Mouse (Mus musculus) kidney, adult 8-10 months (tissue): Measurements from ENCODE around the gene Sez6l.

Experiments used
- DNase-seq, 2 experiments: peaks; one replicate each; pipeline ENCODE4 v3.0.0; 2022

Gene Sez6l

DNA sequence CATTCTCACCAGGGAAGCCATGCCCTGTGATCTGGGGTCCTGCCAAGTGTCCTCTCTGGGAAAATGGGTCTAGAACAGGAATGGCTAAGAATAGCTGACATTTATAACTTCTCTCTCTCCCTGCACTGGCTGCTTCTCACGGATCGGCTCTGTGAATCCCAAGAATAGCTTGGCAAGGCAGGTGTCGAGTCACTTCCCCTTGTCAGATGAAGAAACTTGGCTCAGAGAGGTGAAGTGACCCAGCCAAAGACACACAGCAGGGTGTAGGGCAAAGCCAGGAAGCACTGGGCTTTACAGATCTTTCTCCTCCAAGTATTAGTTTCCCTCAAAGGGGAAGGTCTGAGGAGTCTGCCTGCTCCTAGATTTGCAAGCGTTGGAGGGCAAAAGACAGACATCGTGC lies 44.1 kb downstream of the Sez6l start:
- DNase-seq = no peak

- DNase-seq = peak in 1 of 2 experiments; percentile 8
Observed at GRCm38 (mm10) chr5:112532210-112532609, 44.8 kb downstream of the Sez6l start.

DNA sequence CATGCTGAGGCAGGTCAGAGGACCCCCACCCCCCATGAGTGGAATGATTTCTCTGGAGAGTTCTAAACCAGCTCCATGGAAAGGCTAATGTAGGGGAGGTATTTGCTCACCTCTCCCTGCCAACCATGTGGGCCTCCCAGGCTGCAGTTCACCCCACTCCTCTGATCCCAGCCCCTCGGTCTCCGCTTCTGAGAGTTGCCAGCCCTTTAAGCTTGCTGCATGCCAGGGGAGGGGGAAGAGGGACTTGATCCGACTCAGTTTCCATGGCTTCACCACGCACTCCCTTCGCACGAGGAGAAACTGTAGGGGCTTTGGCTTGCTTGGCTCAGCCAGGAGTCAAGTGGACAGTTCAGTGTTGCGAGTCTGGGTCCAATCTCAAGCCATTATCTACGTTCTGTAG lies 45.9 kb downstream of the Sez6l start:
- DNase-seq = no peak

GRCm38 (mm10) chr5:112526936-112527335 lies 50.0 kb downstream of the Sez6l start:
- no peak for DNase-seq

GRCm38 (mm10) chr5:112526435-112526834 lies 50.5 kb downstream of the Sez6l start:
- no peak for DNase-seq

- no peak for DNase-seq
Observed at GRCm38 (mm10) chr5:112525980-112526379, 51.0 kb downstream of the Sez6l start.

GRCm38 (mm10) chr5:112525271-112525670 lies 51.7 kb downstream of the Sez6l start:
- DNase-seq = no peak

GRCm38 (mm10) chr5:112523796-112524195 lies 53.2 kb downstream of the Sez6l start:
- DNase-seq = no peak

GRCm38 (mm10) chr5:112523331-112523730 lies 53.7 kb downstream of the Sez6l start:
- DNase-seq = no peak

GRCm38 (mm10) chr5:112521703-112522527 lies 55.1 kb downstream of the Sez6l start:
- no peak for DNase-seq

- DNase-seq = no peak
Observed at GRCm38 (mm10) chr5:112520826-112521702, 55.9 kb downstream of the Sez6l start.

DNA sequence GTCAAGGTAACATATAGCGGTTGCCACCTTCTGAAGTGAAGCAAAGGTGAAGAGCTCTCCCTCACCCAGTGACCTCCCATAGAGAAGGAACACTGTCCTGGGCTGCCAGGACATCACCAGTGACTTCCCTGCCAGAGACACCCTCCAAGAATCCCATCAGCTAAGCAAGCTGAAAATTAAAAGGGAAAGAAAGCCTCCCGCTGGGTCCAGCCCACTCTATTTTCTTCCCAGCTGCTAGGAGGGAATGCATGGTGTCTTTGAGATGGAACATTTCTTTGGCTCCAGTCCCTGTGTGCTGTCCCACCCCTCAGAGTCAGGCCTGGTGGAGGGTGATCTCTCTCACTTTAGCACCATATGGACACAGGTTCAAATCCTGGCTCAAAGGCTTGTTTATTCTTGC lies 58.2 kb downstream of the Sez6l start:
- no peak for DNase-seq

DNA sequence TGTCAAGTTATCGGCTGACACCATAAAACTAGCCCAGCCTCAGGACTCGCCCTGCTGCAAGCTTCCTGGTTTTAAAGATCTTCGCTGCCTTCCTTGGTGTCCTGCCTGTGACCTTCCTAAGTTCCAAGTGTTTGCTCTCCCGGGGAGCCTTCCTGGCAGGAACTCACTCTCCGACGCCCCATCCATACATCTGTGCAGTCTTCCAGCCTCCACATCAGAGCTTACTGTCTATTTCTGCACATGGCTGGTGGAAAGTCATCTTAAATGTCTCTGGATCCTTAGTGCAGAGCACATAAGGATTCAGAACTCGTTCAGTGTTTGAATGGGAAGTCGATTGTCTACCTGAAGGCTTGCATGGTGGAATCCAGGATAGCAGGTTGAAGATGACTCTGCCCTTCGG lies 59.5 kb downstream of the Sez6l start:
- DNase-seq = no peak

GRCm38 (mm10) chr5:112516527-112516926 lies 60.5 kb downstream of the Sez6l start:
- DNase-seq = no peak

DNA sequence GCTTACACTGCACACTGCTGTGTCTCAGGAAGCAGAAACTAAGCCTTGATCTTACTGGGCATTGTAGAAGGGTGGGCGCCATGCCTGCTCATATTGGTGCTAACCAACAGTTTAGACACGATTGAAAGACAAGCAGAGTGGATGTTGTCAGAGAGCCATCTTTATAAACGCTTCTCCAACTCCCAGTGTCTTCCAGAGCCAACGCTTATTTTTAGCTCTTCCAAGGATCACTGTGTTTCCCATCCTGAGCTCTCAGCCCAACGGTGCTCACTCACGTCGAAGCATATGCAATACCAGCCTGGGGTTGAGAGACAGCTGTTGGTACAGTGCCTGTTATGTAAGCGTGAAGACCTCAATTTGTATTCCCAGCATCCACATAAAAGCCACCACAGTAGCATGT lies 66.6 kb downstream of the Sez6l start:
- no peak for DNase-seq

- DNase-seq = no peak
Observed at GRCm38 (mm10) chr5:112509916-112510315, 67.1 kb downstream of the Sez6l start.

DNA sequence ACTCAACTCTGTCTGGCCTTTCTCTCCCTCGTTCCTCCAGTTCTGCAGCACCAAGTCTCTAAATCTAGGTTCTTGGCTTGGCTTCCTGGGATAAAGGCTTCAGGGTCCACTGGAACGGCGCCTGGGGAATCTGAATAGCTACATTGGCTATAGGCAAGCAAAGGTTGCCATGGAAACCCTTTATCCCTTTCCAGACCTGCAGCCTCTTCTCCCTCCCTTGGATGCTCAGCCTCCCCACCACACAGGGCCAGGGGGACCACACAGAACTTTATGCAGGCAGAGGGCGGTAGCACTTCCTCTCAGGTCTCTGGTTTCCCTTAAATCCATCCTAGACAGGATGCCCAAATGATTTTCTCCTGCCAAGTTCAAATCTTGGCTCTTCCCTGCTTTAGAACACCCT lies 71.4 kb downstream of the Sez6l start:
- no peak for DNase-seq

DNA sequence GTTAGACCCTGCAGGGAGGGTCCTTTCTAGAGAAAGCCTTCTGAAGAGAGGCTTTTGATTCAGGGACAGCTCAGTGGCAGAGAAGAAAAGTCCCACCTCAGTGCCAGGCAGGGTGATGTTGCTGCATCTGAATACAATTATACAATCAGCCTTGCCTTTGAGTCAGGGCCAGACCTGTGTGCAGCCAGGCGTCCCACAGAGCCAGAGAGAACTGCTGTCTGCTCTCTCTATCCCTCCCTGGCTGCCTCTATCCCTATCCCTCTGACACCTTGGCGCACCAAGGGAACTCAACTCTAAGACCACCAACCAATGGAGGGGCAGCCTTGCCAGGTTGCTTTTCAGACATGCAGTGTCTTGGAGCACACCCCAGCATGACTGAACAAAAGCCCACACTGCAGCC lies 75.6 kb downstream of the Sez6l start:
- no peak for DNase-seq

DNA sequence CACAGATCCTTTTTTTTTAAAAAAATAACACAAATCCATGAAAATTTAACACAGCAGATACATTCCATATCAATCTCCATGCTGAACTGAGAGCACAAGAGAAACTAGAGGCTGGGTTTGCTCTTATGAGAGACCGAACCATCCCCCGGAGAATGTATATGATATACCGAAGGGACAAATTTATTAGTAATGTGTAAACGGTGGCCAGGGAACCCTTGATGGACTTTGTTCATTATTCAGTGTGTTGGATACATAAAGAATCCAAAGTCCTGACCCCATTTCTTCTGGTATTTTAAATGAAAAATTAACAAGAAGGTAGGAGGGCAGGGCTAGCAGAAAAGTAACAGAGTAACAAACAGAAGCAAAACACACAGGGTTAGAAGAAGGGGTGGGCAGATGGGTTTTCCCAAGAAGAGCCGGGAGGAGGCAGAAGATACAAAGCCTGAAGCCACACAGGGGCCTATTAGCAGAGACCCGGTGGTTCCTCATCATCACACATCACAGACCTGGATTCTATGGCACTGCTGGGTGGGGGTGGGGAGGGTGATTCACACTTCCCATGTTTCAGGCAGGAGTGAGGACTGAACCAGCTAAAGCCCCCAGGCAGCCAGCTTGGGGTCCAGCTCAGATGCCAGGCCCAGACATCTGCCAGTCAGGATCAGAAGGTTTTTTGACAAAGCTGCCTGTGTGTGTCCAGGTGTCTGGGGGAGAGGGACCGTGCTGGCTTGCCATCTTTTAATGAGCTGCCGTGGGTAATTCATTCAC lies 76.9 kb downstream of the Sez6l start:
- no peak for DNase-seq

GRCm38 (mm10) chr5:112498921-112499917 lies 77.8 kb downstream of the Sez6l start:
- DNase-seq = no peak

- DNase-seq = no peak
Observed at GRCm38 (mm10) chr5:112496753-112497369, 80.1 kb downstream of the Sez6l start.
